In genomic region chr6:148944344-148944766, GRCm38 (mm10) we compare ENCODE assay signal across 8 mouse cellular contexts. TPM values are rescaled to one million over a fixed set of nuclear protein-coding genes. Genes with fewer than 3 reads are reported as not detected.
DNase-seq lines count a peak whose midpoint lies in the region; ATAC-seq lines count a peak whose summit lies in the region.

No protein-coding gene starts in this region.

- peak overlapping the region; percentile 97 for H3K9ac ChIP-seq in intestine, embryonic 16.5 days (ENCODE audit: low read depth, low read length)
- H3K9ac ChIP-seq in neural tube, embryonic 13.5 days: peak overlapping the region; percentile 91

- peak overlapping the region; percentile 72 for H3K4me2 ChIP-seq in intestine, embryonic 16.5 days (ENCODE audit: low read depth, low read length)
- H3K4me2 ChIP-seq in neural tube, embryonic 13.5 days: peak overlapping the region; percentile 70

- no peaks in the 10 kb centered on the region for H3K27me3 ChIP-seq in intestine, embryonic 16.5 days (replicated peaks; ENCODE audit: control insufficient read depth, insufficient read depth, low read length)
- no peaks in the 10 kb centered on the region for H3K27me3 ChIP-seq in neural tube, embryonic 13.5 days

- DNase-seq in cerebellum, adult 18-20 months: peak; percentile 5 to 41
- DNase-seq in cerebellum, postnatal 14 days: no peak
- peak; percentile 20 for DNase-seq in right cerebral cortex, postnatal 4 days
- no peak for DNase-seq in right cerebral cortex, postnatal 25 days
- DNase-seq in cerebellum, adult 11 months: no peak
- no peak for DNase-seq in left cerebral cortex, postnatal 36 days (ENCODE audit: low spot score in 2 of 2)

- H3K9me3 ChIP-seq in intestine, embryonic 16.5 days (ENCODE audit: control insufficient read depth, low read length): no peaks in the 10 kb centered on the region
- no peaks in the 10 kb centered on the region for H3K9me3 ChIP-seq in neural tube, embryonic 13.5 days

- peak; percentile 35 for ATAC-seq in intestine, embryonic 16.5 days
- ATAC-seq in neural tube, embryonic 13.5 days (ENCODE audit: low read depth): no peak

- no peaks in the 10 kb centered on the region for H3K36me3 ChIP-seq in intestine, embryonic 16.5 days (ENCODE audit: control insufficient read depth, insufficient read depth, low read length)
- no peaks in the 10 kb centered on the region for H3K36me3 ChIP-seq in neural tube, embryonic 13.5 days

- H3K4me3 ChIP-seq in intestine, embryonic 16.5 days (ENCODE audit: low read length): peak overlapping the region; percentile 95
- H3K4me3 ChIP-seq in neural tube, embryonic 13.5 days: peak overlapping the region; percentile 82

- H3K27ac ChIP-seq in intestine, embryonic 16.5 days (ENCODE audit: low read length): peak overlapping the region; percentile 96
- peak overlapping the region; percentile 89 for H3K27ac ChIP-seq in neural tube, embryonic 13.5 days (replicated peaks)

- under 1% methylated on average over 30 of the region's 30 CpGs for WGBS in intestine, embryonic 16.5 days
- WGBS in neural tube, embryonic 13.5 days: under 1% methylated on average over 30 of the region's 30 CpGs

- intact Hi-C loops in left cerebral cortex, postnatal 36 days (cut with DNase I): no loop called here

- H3K4me1 ChIP-seq in intestine, embryonic 16.5 days (ENCODE audit: control insufficient read depth, insufficient read depth, low read length): peaks cover 13% of the 10 kb centered on the region
- H3K4me1 ChIP-seq in neural tube, embryonic 13.5 days (replicated peaks): peaks cover 29% of the 10 kb centered on the region

RNA-seq across cellular contexts. Expression of gene Sinhcaf, which starts 1.9 kb away (rescaled TPM):
- polyA plus RNA-seq in intestine, embryonic 16.5 days (2015; fragmentation: Nextera tagmentation; extraction: Ambion mirVana): 76.8 and 88.5 TPM in 2 replicates
- 86.2 and 102 TPM in 2 replicates for polyA plus RNA-seq in neural tube, embryonic 13.5 days (2015; fragmentation: Nextera tagmentation; extraction: Ambion mirVana)
- 1 to 10 TPM; 1.3 to 3.2 TPM for total RNA-seq in left cerebral cortex, postnatal 36 days (2021)

RNA-seq across cellular contexts. Expression of gene Caprin2, which starts 48.3 kb away (rescaled TPM):
- 12.1 and 14.1 TPM in 2 replicates for polyA plus RNA-seq in intestine, embryonic 16.5 days (2015; fragmentation: Nextera tagmentation; extraction: Ambion mirVana)
- polyA plus RNA-seq in neural tube, embryonic 13.5 days (2015; fragmentation: Nextera tagmentation; extraction: Ambion mirVana): 14.2 and 14.7 TPM in 2 replicates
- 1 to 10 TPM; 7.2 to 7.6 TPM for total RNA-seq in left cerebral cortex, postnatal 36 days (2021)

Comparison
In these comparisons a context has a peak if more than half of its experiments do, and no peak if none do; other contexts are left out.
1. DNase-seq: peak in cerebellum, adult 18-20 months (2 of 2) and right cerebral cortex, postnatal 4 days (single experiment); none in cerebellum, postnatal 14 days (0 of 2), right cerebral cortex, postnatal 25 days (single experiment), cerebellum, adult 11 months (single experiment) and left cerebral cortex, postnatal 36 days (0 of 2).